Mouse (Mus musculus): ENCODE measurements at regions not wholly inside any gene's neighbourhood (a gene's known extent, or its start where the extent isn't known, plus 50 kb on each side); places are given as distances from the start of the nearest gene placed in this dataset.

DNA sequence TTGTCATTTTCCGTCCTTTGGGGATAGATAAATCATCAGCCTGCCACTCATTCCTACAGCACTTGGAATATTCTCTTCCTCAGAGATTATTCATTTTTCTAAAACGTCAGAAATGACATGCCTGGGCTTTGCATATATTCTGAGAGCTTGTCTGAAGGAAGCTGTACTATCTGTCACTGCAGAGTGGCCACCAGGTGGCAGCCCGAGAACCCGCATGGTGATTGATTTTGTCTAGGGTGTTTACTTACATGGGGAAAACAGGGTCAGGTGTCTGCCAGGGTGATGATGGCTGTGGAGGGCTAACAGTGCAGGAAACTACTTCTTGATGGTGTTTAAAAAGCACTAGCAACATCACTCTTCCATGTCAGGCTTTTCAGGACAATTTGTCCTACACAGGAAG, 80.7 kb upstream of the 4933412E24Rik start:
- TF ChIP-seq CTCF (IDR thresholded peaks at IDR 0.05; ENCODE audit: low read depth) (peak; percentile 77), EP300 (IDR thresholded peaks at IDR 0.05; ENCODE audit: low read depth) (no peak)
